Mouse (Mus musculus): Measurements from ENCODE around the gene Jun. TPM values are rescaled to one million over a fixed set of nuclear protein-coding genes. Genes with fewer than 3 reads are reported as not detected.

The Jun gene
- total RNA-seq, 2 experiments from 2014 or later: 98.7 to 101 TPM

DNA sequence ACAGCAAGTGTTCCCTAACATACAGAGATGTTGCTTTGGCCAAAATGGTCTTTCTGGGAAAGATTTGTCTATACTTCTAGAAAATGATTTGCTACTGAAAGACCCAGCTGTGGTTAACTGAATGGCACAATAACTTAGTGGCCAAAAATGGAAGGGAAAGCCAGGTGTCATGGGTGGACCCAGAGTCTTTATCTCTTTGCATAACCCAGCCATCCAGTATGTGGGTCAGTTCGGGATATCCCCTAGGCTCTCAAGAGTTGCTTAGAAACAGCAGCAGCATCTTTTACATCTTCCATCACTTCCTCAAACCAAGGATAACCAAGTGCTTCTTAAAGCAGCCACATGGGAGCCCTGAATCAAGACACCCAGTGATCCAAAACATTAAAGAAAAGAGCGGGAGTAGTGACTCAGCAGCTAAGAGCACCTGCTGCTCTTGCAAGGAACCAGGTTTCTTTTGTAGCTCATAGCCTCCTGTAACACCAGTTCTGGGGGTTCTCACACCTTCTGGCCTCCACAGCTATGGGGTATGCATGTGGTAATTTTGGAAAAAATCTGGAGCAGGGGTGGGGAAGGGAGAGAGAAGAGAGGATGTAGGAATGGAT, 11.7 kb upstream of the Jun start:
- no peak for TF ChIP-seq CTCF (conservative IDR thresholded peaks at IDR 0.05)
- H3K27ac ChIP-seq: no peak overlapping the region
- H3K4me3 ChIP-seq: no peak overlapping the region
- DNase-seq (ENCODE audit: low spot score in 2 of 2): no peak

DNA sequence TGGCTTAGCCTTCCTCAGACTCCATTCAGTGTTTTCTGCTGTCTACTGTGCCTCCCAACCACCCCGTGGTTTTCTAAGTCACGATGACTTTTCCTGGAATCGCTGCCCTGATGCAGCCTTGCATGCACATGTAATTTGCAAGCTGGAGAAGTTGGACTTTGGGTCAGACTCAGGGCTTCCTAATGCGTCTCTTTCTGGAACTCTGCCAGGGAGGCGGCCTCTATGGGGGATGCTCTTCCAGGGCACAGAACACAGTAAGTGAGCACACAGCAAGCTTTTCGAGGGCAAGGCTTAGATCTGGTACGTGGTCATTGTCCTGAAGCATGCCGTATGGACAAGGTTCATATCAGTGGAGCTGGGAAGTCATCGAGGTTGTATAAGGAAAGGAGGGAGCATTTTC, 10.9 kb upstream of the Jun start:
- no peak overlapping the region for H3K4me3 ChIP-seq
- TF ChIP-seq CTCF (conservative IDR thresholded peaks at IDR 0.05): no peak
- no peak for DNase-seq (ENCODE audit: low spot score in 2 of 2)
- no peak overlapping the region for H3K27ac ChIP-seq

DNA sequence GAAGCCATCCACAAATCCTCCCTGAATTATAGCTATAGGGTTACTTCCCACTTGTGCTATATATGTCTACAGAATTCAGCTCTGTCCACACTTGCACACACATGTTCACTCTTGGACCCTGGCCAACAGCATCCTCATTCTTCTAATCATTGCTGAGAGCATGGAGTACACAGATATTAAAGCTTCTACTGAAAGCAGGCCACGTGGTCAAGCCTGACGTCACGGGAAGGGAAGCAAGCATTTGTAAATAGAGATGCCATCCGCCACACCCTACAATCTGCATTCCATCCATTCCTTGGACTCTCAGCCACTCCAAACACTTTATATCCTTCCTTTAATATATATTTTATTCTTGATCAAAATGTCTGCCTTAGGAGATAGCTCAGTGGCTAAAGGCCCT, 5.2 kb upstream of the Jun start:
- TF ChIP-seq CTCF (conservative IDR thresholded peaks at IDR 0.05): no peak
- Histone ChIP-seq H3K4me3 (no peak overlapping the region), H3K27ac (no peak overlapping the region)
- no peak for DNase-seq (ENCODE audit: low spot score in 2 of 2)

DNA sequence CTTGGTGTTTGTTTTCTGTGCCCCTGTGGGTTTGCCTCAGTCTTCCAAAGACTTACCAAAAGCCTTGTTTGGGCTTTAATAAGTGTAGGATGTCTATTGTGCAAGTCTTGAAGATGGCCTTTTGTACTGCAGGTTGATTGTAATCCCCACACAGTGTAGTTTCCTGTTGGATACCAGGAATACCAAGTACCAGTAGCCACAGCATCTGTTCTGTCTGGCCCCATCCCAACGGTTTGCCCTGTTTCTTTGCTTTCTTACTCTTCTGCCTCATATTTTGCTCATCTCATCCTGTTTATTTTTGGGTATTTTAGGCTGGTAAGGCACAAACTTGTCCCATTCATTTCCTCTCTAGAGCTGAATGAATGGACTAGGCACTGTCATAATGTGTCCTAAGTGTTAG, 3.3 kb upstream of the Jun start:
- no peak overlapping the region for H3K27ac ChIP-seq
- DNase-seq (ENCODE audit: low spot score in 2 of 2): no peak
- no peak for TF ChIP-seq CTCF (conservative IDR thresholded peaks at IDR 0.05)
- H3K4me3 ChIP-seq: no peak overlapping the region

DNA sequence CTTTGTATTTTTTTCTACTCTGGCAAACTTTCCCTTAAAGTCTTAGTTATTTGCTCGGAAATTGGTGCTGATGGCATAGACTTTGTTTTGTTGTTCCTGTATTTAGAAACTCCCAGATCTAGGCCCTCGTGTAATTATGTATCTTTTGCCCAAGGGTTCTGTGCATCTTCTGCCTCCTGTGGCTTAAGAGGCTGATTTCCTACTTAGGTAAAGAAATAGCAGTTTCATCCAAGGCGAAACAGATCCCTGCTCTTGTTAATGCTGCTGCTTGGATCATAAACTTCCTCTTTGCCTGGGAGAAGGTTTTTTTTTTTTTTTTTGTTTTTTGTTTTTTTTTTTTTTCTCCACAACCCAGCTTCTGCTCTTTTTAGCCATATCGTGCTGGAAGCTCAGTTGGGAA, 2.3 kb upstream of the Jun start:
- H3K27ac ChIP-seq: peak overlapping the region; percentile 99
- peak overlapping the region; percentile 84; the same call in 1 of the 2 replicates for H3K4me3 ChIP-seq
- no peak for DNase-seq (ENCODE audit: low spot score in 2 of 2)
- TF ChIP-seq CTCF (conservative IDR thresholded peaks at IDR 0.05): no peak

DNA sequence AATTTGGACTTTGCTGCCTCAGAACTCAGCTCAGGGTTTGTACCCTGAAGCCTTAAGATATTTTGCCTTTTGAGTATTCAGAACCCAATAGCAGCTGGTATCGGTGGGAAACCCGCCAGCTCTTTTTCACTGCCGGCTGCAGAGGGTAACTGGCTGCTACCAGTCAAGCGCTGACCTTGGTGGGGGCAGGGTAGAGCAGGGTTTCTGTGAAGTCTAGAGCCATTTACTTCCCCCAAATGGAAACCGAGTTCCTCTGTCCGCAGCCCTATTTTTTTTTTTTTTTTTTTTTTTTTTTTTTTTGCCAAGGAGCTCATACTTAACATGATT, 1.7 kb upstream of the Jun start:
- peak overlapping the region; percentile 84 for H3K4me3 ChIP-seq
- peak; percentile 49 to 51 for DNase-seq (ENCODE audit: low spot score in 2 of 2)
- no peak for TF ChIP-seq CTCF (conservative IDR thresholded peaks at IDR 0.05)

DNA sequence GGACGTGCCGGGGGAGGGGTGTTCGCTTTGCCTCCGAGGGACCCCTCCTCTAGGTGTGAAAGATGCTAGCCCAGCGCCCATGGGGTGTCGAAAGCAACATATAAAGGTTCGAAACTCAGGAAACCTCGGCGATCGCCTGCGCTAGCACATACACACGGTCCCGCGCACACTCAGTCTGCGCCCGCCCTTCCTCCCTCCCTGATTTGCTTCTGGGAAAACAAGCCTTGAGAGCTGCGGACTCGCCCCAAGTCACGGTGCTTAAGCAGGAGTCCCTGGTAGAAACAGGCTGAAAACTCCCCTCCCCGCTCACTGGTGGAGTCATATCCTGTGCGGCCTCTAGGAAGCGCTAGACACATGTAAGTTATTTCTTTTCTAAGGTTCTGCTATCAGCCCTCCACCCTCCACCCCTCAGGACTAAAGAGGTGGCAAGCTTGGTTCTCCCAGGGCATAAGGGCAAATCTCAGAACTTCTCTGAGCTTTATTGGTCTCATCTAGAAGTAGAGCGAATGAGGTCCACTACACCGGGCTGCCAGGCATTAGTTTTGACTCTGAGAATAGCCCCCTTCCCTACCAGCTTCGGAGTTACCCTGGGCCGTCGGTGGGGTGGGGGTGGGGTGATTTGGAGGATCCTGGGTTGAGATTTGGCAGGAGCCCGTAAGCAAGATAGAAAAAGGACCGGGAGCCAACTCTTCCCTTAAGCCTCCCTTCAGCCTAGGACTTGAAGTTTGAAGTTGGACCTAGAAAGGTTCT, 1.2 kb upstream of the Jun start:
- Histone ChIP-seq H3K4me3 (peak overlapping the region; percentile 84), H3K27ac (peak overlapping the region; percentile 99)
- peak; percentile 91 to 96 for DNase-seq (ENCODE audit: low spot score in 2 of 2)
- peak; percentile 95 for TF ChIP-seq CTCF (conservative IDR thresholded peaks at IDR 0.05)

More for the DNA sequence above, 1.7 kb upstream of the Jun start:
- peak overlapping the region; percentile 99 for H3K27ac ChIP-seq

DNA sequence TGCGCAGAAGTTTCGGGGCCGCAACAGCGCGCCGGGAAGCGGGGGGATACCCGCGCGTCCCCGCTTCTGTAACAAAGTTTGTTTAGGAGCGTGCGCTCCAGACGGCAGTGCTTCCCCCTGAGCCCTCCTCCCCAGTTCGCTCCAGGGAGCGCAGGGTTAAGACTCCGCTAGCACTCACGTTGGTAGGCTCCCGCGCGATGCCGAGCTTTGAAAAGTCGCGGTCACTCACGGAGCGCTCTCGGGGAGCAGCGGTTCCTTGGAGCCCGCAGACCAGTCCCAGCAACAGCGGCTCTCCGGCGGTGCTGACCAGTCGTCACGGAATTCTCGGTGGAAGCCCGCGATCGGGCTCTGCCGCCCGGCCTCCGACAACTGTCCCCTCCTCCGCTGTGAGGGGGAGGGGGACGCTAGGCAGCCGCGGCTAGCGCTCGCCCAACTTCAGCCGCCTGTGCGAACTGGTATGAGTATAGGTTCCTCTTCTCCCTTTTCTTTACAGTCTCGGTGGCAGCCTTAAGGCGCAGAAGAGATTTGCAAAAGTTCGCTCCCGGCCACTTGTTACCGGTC, 631 bp downstream of the Jun start:
- DNase-seq (ENCODE audit: low spot score in 2 of 2): peak; percentile 32 to 41
- peak overlapping the region; percentile 98 for H3K27ac ChIP-seq
- peak overlapping the region; percentile 86 for H3K4me3 ChIP-seq
- no peak for TF ChIP-seq CTCF (conservative IDR thresholded peaks at IDR 0.05)

DNA sequence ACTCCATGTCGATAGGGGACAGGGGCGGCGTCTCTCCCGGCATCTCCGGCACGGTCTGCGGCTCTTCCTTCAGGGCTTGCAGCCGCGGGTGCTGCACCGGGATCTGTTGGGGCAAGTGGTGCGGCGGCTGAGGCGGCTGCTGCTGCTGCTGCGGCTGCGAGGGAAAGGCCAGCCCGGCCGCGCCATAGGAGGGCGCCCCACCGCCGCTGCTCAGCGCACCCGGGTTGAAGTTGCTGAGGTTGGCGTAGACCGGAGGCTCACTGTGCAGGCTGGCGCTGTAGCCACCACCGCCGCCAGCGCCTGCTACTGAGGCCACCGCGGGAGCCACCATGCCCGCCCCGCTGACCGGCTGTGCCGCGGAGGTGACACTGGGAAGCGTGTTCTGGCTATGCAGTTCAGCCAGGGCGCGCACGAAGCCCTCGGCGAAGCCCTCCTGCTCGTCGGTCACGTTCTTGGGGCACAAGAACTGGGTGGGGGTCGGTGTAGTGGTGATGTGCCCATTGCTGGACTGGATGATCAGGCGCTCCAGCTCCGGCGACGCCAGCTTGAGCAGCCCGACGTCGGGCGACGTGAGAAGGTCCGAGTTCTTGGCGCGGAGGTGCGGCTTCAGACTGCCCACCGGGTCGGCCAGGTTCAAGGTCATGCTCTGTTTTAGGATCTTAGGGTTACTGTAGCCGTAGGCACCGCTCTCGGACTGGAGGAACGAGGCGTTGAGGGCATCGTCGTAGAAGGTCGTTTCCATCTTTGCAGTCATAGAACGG, 1.3 kb downstream of the Jun start:
- TF ChIP-seq CTCF (conservative IDR thresholded peaks at IDR 0.05): peak; percentile 72
- DNase-seq (ENCODE audit: low spot score in 2 of 2): peak; percentile 70 to 74
- Histone ChIP-seq H3K4me3 (peak overlapping the region; percentile 86), H3K27ac (peak overlapping the region; percentile 98)

DNA sequence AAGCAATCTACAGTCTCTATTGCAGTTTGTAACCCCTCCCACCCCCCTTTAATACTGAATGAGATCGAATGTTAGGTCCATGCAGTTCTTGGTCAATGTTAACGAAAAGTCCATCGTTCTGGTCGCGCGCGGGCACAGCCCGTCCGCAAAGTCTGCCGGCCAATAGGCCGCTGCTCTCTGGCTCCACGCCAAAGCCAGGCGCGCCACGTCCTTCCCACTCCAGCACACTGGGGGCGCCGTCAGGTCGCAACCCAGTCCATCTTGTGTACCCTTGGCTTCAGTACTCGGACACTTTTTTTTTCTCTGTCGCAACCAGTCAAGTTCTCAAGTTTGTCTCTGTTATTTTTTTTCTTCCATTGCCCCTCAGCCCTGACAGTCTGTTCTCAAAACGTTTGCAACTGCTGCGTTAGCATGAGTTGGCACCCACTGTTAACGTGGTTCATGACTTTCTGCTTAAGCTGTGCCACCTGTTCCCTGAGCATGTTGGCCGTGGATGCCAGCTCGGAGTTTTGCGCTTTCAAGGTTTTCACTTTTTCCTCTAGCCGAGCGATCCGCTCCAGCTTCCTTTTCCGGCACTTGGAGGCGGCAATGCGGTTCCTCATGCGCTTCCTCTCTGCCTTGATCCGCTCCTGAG, 2.0 kb downstream of the Jun start:
- peak; percentile 69 for TF ChIP-seq CTCF (conservative IDR thresholded peaks at IDR 0.05)
- H3K4me3 ChIP-seq: peak overlapping the region; percentile 86
- peak; percentile 67 to 74 for DNase-seq (ENCODE audit: low spot score in 2 of 2)
- H3K27ac ChIP-seq: peak overlapping the region; percentile 98

DNA sequence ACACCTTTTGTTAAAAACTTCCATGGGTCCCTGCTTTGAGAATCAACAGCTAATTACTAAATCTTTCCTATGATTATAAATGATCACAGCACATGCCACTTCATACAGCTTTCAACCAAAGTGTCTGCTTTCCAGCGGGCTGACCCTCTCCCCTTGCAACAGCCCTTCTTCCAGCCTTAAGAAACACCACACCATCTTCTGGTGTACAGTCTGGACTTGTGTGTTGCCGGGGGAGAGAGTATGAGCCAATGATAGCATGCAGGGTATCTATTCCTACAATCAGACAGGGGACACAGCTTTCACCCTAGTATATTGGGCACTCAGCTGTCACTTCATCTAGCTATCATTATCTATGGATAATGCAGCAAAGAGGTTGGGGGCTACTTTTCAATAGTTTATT, 2.9 kb downstream of the Jun start:
- peak overlapping the region; percentile 86 for H3K4me3 ChIP-seq
- TF ChIP-seq CTCF (conservative IDR thresholded peaks at IDR 0.05): no peak
- peak overlapping the region; percentile 98 for H3K27ac ChIP-seq
- DNase-seq (ENCODE audit: low spot score in 2 of 2): no peak

DNA sequence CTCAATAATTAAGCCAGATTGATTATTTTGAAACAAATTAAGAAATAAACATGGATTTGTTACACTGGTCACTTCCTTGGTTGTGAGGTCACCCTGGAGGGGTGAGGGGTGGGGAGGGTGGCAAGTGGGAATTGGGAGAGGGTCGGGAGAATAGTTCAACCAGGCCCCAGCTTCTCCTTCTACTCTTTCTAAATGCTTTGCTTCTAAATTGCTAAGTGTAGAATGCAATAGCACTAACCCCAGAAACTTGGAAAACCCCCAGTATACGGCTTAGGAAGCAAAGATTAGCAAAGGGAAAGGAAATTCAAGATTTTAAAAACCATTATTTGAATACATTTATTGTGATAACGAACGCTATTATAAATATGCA, 3.3 kb downstream of the Jun start:
- H3K27ac ChIP-seq: 0 out of 2 replicates have a peak overlapping the region, but pooled peaks have one; percentile 98
- TF ChIP-seq CTCF (conservative IDR thresholded peaks at IDR 0.05): no peak
- DNase-seq (ENCODE audit: low spot score in 2 of 2): no peak
- H3K4me3 ChIP-seq: peak overlapping the region; percentile 86
